Mouse (Mus musculus): Measurements from ENCODE around the gene Cdc45.
"Not testable (repeated sequence)": the region's sequence is repeated elsewhere in the genome, so short reads cannot be mapped to it uniquely, and the experiment has no call there.

Gene Cdc45

DNA sequence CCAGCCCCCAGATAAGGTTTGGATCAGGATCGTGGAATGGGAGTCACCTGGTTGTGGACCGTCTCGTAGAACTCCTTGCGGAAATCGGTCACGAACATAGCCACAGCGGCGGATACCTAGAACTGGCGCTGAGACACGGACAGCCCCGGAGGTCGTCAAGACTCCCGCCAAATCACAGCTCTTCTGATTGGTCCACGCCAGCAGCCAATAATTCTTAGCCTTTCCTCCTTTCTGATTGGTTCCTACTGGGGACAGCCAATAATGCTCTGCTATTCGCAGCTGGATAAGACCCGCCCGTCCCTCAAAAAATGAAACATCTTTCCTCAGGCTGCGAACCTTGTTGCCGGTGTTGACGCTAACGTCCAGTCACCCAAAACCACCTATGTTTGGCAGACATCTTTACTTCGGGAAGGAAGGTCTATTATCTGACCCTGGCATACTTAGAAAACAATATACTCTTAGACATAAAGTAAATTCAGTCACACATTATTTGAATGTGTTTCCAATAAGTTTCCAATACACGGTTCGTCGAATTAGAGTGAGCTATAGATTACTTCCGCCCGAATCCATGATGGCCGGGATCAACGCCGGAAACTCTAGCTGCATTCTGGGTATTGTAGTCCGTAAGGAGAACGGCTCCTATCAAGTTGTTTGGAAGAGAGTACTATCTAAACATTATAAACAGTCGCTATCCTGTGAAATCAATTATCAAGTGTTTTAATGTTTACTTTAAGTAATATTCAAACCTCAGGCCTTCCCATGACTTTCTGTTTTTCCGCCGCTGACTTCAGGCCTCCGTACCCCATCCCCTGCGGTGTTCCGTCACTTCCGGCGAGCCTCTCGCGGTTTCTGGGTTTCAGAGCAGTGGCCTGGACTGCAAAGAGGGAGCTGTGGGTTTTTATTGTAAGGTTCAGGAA lies at the start of gene Cdc45, which contains the start of gene Ufd1:
Cdc45 (minus strand) TSS at position 520 of the 917 bp plus-strand sequence.
Ufd1 (plus strand) TSS at position 312 of the 917 bp plus-strand sequence.
- peak; percentile 81 for DNase-seq (ENCODE audit: low spot score)

- no peak for DNase-seq (ENCODE audit: low spot score)
These were observed 48.4 kb upstream of the Cdc45 start for GRCm38 (mm10) chr16:18860186-18860585.

DNA sequence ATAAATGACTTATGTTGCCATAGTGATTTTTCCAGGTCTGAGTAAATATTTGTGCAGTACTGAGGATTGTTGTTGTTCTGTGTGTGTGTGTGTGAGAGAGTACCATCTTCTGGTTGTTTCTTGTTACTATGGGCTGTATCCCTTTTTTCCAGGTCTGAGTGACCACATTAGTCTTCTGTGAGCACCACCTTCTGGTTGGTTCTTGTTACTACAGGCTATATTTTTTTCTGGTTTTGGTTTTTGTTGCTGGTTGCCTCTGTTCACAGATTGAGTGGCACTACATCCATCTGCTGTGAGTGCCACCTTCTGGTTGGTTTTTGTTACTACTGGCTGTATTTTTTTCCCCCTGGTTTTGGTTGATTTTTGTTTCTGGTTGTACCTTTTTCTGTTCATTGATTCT lies 46.8 kb upstream of the Cdc45 start:
- no peak for DNase-seq (ENCODE audit: low spot score)

- not testable (repeated sequence) for DNase-seq (ENCODE audit: low spot score)
These were observed 37.9 kb upstream of the Cdc45 start for GRCm38 (mm10) chr16:18849521-18850190.

DNA sequence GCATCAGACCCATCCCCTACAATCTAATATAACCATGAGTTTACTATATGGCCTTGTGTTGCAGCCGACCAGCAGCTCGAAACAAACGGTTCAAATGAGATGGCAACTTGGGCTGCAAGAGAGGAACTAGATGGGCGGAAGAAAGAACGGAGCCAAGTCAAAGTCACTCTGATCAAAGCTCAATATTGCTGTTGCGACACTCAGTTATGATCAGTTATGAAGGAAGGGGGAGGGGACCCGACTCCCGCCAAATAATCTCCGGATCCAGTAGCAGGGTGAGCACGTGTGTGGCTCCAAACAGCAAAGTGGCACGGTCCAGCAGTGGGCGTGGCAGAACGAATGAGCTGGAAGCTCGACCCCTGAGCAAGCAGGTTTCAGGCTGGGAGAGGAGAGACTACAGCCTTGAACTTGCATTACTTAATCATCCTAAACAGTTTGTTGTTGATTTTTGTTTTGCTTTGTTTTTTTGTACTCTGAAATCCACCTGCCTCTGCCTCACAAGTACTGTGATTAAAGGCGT lies 34.6 kb upstream of the Cdc45 start:
- DNase-seq (ENCODE audit: low spot score), result no peak

GRCm38 (mm10) chr16:18838346-18838745 lies 26.6 kb upstream of the Cdc45 start:
- DNase-seq (ENCODE audit: low spot score), result no peak

- DNase-seq (ENCODE audit: low spot score), result peak; percentile 91
These were observed 24.9 kb upstream of the Cdc45 start, which contains the start of the genes 2510002D24Rik and Gm28539 for GRCm38 (mm10) chr16:18836468-18837208. 2510002D24Rik (plus strand) TSS chr16:18836578. Gm28539 (plus strand) TSS chr16:18836584.

GRCm38 (mm10) chr16:18836073-18836467 lies 24.3 kb upstream of the Cdc45 start:
- DNase-seq (ENCODE audit: low spot score), result no peak

DNA sequence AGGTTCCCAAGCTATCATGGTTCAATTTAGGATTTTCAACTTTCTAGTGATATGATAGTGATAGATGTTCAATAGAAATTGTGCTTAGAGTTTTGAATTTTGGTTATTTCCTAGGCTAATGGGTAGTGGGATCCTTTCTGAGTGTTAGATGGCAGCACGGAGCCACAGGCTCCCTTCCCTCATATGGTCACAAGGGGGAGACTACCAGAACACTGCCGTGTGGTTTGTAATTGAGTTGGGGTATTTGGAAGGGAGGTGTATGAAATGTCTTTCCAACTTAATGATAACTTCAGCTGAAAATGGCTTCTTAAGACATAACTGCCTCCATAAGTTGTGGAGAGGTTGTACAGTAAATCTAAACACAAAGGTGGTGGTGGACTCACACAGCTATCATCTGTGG lies 21.7 kb upstream of the Cdc45 start:
- DNase-seq (ENCODE audit: low spot score), result no peak

- no peak for DNase-seq (ENCODE audit: low spot score)
These were observed 17.3 kb upstream of the Cdc45 start for GRCm38 (mm10) chr16:18829102-18829501.

GRCm38 (mm10) chr16:18828630-18829029 lies 16.8 kb upstream of the Cdc45 start:
- DNase-seq (ENCODE audit: low spot score), result no peak

DNA sequence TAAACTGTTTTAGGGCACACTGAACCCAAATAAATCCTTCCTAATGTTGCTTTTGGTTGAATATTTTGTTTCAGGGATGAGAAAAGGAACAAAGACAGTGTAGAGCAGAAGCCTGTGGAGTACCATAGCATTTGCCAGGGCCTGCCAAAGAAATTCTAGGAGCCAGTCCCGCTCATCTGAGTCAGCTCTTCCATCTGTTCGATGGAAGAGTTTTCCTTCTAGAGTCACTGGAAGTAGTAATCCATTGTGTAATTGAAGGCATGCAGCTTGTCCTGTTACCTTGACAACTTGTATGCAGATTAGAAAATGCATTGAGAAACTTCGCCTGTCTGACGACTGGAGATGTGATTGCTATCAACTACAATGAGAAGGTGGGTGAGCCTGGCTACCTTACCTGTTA lies 11.1 kb upstream of the Cdc45 start:
- DNase-seq (ENCODE audit: low spot score), result no peak

DNA sequence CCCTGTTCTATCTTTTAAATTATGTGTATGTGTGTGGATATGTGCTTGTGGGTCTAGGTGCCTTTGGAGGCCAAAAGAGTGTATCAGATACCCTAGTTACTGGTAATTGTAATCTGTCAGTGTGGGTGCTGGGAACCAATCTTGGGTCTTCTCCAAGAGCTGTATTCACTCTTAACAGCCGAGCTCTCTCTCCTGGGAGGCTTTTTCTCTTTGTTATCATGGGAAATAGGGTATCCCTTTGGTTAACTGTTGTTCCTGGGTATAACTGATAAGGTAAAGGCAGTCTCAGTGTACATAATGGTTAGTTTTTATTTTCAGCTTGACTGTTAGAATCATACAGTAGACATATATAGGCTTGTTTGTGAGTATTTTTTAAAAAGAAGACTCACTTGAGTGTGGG lies 10.6 kb upstream of the Cdc45 start:
- DNase-seq (ENCODE audit: low spot score), result no peak

GRCm38 (mm10) chr16:18812385-18812910 lies 661 bp upstream of the Cdc45 start:
- DNase-seq (ENCODE audit: low spot score), result no peak

DNA sequence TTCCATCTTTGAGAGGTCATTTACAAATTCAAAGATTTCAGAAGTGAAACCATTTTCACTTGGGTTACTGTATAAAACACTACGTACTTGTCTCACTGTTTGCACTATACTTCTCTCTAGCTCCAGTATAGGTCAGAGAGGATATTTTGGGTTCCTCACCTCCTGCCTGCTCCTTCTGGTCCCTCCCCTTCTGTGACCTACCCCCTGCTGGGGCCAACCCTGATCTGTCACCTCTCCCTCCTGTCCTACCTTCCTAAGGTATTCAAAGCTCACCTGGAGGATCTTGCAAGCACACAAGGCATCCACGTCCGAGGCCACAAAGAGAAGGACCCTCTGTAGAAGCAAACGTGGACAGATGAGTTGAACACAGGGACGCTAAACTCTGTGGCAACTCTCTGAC lies 755 bp downstream of the Cdc45 start:
- DNase-seq (ENCODE audit: low spot score), result no peak

DNA sequence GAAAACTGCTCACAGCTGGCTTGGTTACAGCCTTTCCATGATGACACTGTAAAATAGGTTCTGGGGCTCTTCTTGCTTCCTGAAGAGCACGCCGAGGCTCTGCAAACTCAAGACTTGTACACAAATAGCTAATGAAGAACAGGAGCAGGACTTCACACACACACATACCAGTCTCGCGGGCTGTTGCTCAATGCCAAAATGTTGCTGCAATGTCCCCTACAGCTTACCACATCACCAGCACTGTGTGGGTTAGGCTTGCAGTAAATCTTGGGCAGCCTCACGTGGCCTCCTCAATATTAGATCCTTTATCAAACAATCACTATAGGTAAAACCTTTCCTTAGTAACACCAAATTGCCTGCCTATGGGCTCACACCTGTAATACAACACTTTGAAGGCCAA lies 2.8 kb downstream of the Cdc45 start:
- no peak for DNase-seq (ENCODE audit: low spot score)

GRCm38 (mm10) chr16:18805746-18806145 lies 6.0 kb downstream of the Cdc45 start:
- DNase-seq (ENCODE audit: low spot score), result no peak

DNA sequence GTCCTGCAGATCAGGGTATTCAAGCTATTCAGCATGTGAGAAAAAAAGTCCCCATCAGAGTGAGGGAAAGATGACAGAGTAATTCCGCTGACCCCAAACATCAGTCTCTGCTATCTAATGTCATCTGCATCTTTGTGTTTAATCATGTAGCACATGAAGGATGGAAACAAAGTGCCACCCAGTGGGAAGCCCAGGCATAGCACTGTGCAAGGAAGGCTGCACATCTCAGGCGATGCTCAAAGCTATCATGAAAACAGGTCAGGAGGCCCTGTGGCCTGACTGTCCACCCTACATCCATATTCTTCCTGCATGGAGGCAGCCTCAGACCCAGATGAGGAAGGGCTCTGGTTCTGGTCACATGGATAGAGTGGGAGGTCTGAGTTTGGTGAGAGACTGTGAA lies 12.9 kb downstream of the Cdc45 start:
- DNase-seq (ENCODE audit: low spot score), result peak; percentile 29

DNA sequence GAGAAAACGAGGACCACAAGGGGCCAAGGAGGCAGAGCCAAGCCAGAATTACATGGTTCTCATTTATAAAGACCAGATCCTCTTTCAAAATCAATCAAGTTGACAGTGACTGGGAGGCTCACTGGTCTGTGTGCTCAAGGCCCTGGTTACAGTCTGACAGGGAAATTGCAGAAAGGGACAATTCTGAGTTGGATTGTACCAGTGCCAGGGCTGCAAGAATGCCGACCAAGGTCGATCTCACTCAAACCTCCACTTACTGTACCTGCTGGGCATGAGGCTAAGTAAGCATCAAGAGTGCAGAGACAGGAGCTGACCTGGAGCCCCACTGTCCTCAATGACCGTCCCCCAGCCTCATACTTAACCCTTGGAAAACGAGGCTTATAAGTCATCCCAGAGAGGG lies 13.6 kb downstream of the Cdc45 start:
- DNase-seq (ENCODE audit: low spot score), result no peak

DNA sequence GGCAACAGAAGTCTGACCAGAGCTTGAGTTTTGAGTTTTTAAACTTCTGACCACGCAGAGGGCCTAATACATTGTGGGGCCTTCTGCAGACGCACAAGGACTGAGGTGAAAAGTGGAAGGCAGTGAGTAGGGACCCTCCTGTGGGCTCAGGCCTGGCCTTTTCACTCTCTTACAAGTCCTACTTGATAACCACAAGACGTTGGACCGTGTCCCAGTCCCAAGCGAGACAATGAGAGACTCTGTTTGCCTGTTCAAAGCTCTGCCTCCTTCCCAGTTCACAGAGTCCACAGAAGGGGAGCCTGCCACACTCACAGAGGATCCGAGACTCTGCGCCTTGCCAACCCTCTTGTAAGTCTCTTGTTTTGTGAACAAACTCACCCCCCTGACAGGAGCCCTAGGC lies 15.1 kb downstream of the Cdc45 start:
- no peak for DNase-seq (ENCODE audit: low spot score)

- DNase-seq (ENCODE audit: low spot score), result no peak
These were observed 16.4 kb downstream of the Cdc45 start for GRCm38 (mm10) chr16:18795223-18795899.

Measured in urinary bladder, postnatal 25 days (tissue).